17 mouse cellular contexts compared by ENCODE assay signal in the genomic region with DNA sequence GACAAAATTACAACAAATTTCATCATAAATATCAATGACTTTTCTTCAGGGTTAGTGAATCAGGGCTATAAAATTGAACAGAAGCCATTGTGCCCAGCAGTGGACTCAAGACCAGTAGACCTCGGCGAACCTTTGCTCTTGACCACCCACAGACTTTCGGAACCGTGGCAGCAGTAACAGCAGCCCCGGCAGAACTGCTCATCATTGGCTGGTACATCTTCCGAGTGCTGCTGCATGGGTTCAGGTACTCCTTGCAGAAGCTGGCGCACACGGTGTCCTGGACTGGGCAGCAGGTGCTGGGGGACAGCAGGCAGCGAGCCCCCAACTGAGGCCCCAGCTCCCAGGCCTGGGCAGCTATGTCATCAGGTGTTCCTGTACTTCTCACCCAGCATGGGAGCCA.
"Had no signal": no experiment of that assay in that cellular context is flagged by ENCODE, and none has a peak within 500 bp of the region (broad histone marks: within the 10 kb centered on the region; RNA-seq: fewer than 3 reads in every experiment).

No protein-coding gene starts in this region.

- H3K27ac ChIP-seq: hindbrain, postnatal 0 days; limb, embryonic 13.5 days; liver, embryonic 13.5 days; neural tube, embryonic 12.5 days; neural tube, embryonic 15.5 days had no signal

- ATAC-seq: hindbrain, postnatal 0 days; inflammation-experienced regulatory T-cells, adult 6 months; intestine, embryonic 16.5 days had no signal

- H3K4me2 ChIP-seq: limb, embryonic 13.5 days; liver, embryonic 13.5 days; midbrain, embryonic 11.5 days; neural tube, embryonic 12.5 days; neural tube, embryonic 15.5 days had no signal

- H3K4me1 ChIP-seq: limb, embryonic 13.5 days; liver, embryonic 13.5 days; neural tube, embryonic 12.5 days; neural tube, embryonic 15.5 days had no signal

- H3K9ac ChIP-seq: limb, embryonic 13.5 days; liver, embryonic 13.5 days; neural tube, embryonic 12.5 days; neural tube, embryonic 15.5 days had no signal

- H3K4me3 ChIP-seq: limb, embryonic 13.5 days; liver, embryonic 13.5 days; neural tube, embryonic 12.5 days; neural tube, embryonic 15.5 days had no signal

- DNase-seq: left cerebral cortex, postnatal 4 days; liver, embryonic 13.5 days; lung, adult 2 months; lung, postnatal 14 days; lung, postnatal 4 days; midbrain, embryonic 14.5 days; right cerebral cortex, adult 18-20 months; right cerebral cortex, postnatal 14 days; right cerebral cortex, postnatal 4 days; thymus, postnatal 25 days had no signal

- H3K27me3 ChIP-seq: limb, embryonic 13.5 days; liver, embryonic 13.5 days; neural tube, embryonic 12.5 days; neural tube, embryonic 15.5 days had no signal

- H3K9me3 ChIP-seq: limb, embryonic 13.5 days; liver, embryonic 13.5 days; neural tube, embryonic 12.5 days; neural tube, embryonic 15.5 days had no signal

- H3K36me3 ChIP-seq: limb, embryonic 13.5 days; liver, embryonic 13.5 days; neural tube, embryonic 12.5 days; neural tube, embryonic 15.5 days had no signal
